Mouse (Mus musculus) bone marrow macrophage, adult 2 months (primary cell): Measurements from ENCODE around the gene Rangrf.

ENCODE experiments used
- CTCF ChIP-seq: IDR thresholded peaks from 2 replicates; pipeline ENCODE4 v1.5.1; 2012; ENCODE audit warnings: low read depth, mild to moderate bottlenecking, low read length, moderate library complexity
- POLR2A ChIP-seq: IDR thresholded peaks from 2 replicates; pipeline ENCODE4 v1.6.1; 2012; ENCODE audit warnings: mild to moderate bottlenecking, low read depth, low read length, borderline replicate concordance

- TF ChIP-seq POLR2A (no peak), CTCF (no peak)
These were observed 28.1 kb downstream of the Rangrf start for GRCm38 (mm10) chr11:68946806-68947440.
